Mouse (Mus musculus): ENCODE measurements at regions not wholly inside any gene's neighbourhood (a gene's known extent, or its start where the extent isn't known, plus 50 kb on each side); places are given as distances from the start of the nearest gene placed in this dataset.

- peak in 1 of 2 experiments; percentile 4 for DNase-seq (ENCODE audit: low spot score in 2 of 2)
Observed at GRCm38 (mm10) chr4:17629367-17629766, 1975.9 kb upstream of the Gm12353 start.

- DNase-seq (ENCODE audit: low spot score in 2 of 2): peak; percentile 51 to 68
Observed at GRCm38 (mm10) chr4:17635549-17636530, 1969.4 kb upstream of the Gm12353 start.

- DNase-seq (ENCODE audit: low spot score in 2 of 2): no peak
Observed at GRCm38 (mm10) chr4:17646712-17647111, 1958.5 kb upstream of the Gm12353 start.

- no peak for DNase-seq (ENCODE audit: low spot score in 2 of 2)
Observed at GRCm38 (mm10) chr4:17649350-17649749, 1955.9 kb upstream of the Gm12353 start.

GRCm38 (mm10) chr4:17653551-17653950 lies 1951.7 kb upstream of the Gm12353 start:
- DNase-seq (ENCODE audit: low spot score in 2 of 2): no peak

GRCm38 (mm10) chr4:17667267-17667850 lies 1937.9 kb upstream of the Gm12353 start:
- DNase-seq (ENCODE audit: low spot score in 2 of 2): no peak
